Mouse (Mus musculus): ENCODE results near the gene Elmo1.

DNA sequence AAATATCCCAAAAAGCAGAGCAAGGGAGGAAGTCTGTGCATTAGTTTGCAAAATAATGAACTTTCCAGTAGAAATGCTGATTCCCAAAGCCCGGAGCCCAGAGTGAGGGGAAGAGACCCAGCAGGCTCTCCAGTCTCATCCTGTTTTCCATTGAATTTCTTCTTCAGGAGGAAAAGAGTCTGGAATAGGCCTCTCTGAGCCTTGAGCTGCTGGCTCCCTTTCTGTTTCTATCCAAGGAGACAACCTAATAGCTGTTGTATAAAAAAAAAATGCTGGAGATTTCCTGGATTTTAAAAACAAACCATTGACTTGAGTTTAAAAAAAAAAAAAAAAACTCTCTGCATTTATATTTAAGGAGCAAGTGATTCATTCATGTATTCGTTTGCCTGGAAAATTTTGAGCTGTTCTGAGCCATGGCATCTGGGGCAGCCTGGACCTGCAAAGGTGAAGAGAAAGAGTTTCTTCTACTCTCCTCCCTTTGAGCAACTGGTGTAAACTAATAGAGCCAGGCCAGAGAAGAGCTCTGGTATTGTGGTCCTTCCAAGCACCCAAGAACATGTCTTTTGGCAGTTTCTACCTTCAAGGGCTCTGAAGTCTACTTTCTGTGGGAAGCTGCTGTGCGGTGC lies 84.4 kb downstream of the Elmo1 start:
- TF ChIP-seq CTCF (IDR thresholded peaks at IDR 0.05; ENCODE audit: extremely low read depth, insufficient read depth, low read length) (no peak), POLR2A (IDR thresholded peaks at IDR 0.05; ENCODE audit: extremely low read depth, insufficient read depth, low read length) (no peak)

All from cortical plate, adult 2 months (tissue).